Mouse (Mus musculus): ENCODE measurements around the gene Nhp2. TPM values are rescaled to one million over a fixed set of nuclear protein-coding genes. Genes with fewer than 3 reads are reported as not detected.

Gene Nhp2
- polyA plus RNA-seq, 1 experiment from 2014 or later = 91.5 TPM

Other genes with a start within 250 kb of the Nhp2 start
- 9.7 and 12.0 TPM in 2 replicates for gene Phykpl, start 35.0 kb upstream of the Nhp2 start, polyA plus RNA-seq (2015; fragmentation: Nextera tagmentation; extraction: Ambion mirVana)
- gene Hnrnpab, start 12.9 kb upstream of the Nhp2 start, polyA plus RNA-seq (2015; fragmentation: Nextera tagmentation; extraction: Ambion mirVana) = 353 and 380 TPM in 2 replicates
- gene Rmnd5b, start 16.2 kb downstream of the Nhp2 start, polyA plus RNA-seq (2015; fragmentation: Nextera tagmentation; extraction: Ambion mirVana) = 83.7 and 89.3 TPM in 2 replicates
- gene N4bp3, start 31.1 kb downstream of the Nhp2 start, polyA plus RNA-seq (2015; fragmentation: Nextera tagmentation; extraction: Ambion mirVana) = 20.5 and 21.1 TPM in 2 replicates
- gene D930048N14Rik, start 31.2 kb downstream of the Nhp2 start, polyA plus RNA-seq (2015; fragmentation: Nextera tagmentation; extraction: Ambion mirVana) = 0.91 and 0.94 TPM in 2 replicates
- 81.7 and 86.0 TPM in 2 replicates for gene 0610009B22Rik, start 69.1 kb downstream of the Nhp2 start, polyA plus RNA-seq (2015; fragmentation: Nextera tagmentation; extraction: Ambion mirVana)
- 14.2 and 15.8 TPM in 2 replicates for gene Sec24a, start 143.9 kb downstream of the Nhp2 start, polyA plus RNA-seq (2015; fragmentation: Nextera tagmentation; extraction: Ambion mirVana)
- 172 and 174 TPM in 2 replicates for gene Sar1b, start 144.0 kb downstream of the Nhp2 start, polyA plus RNA-seq (2015; fragmentation: Nextera tagmentation; extraction: Ambion mirVana)
- 0.56 and 0.68 TPM in 2 replicates for gene Jade2, start 237.9 kb downstream of the Nhp2 start, polyA plus RNA-seq (2015; fragmentation: Nextera tagmentation; extraction: Ambion mirVana)

All from midbrain, embryonic 15.5 days (tissue).